In the genomic region with DNA sequence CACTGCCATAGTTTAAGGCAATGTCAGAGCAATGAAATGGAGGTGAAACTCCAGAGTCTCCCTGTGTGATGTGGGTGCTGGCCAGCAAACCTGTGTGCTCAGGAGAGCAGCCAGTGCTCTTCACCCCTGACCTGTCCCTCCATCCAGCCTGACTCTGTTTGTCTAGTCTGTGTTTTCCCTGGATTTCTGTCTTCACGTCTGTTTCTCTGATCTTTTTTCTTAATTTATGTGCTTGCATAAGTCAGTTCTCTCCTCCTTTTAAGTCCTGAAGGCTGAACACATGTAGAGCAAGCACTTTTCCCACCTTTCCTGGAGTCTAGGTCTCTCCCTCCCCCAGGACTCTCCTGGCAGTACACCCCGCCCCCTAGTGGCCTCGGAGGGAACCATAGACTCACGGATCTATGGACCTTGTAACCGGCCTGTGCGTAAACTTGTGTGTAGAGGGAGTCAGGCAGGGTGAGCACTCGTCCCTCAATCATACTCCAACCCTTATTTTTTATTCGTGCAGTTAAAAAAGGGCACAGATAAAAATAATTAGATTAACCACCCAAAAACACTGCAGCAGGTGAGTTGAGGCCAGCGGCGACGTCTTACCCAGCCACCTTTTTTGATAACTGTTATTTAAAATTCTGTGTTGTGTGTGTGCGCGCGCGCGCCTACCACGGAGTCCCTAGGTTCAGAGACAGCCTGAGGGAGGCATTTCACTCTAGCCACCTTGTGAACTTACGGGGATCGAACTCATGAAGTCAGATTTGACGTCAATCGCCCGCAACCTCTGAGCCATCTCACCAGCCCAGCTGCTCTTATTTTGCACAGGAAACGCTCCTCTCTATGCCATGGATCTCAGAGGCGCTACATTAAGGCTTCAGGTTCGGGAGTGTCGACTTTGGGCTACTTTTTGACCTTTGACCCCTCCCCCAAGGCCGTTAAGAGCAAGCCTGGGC, we compare ENCODE assay signal across 8 mouse cellular contexts. TPM values are rescaled to one million over a fixed set of nuclear protein-coding genes. Genes with fewer than 3 reads are reported as not detected.
DNase-seq lines count a peak whose midpoint lies in the region; ATAC-seq and TF ChIP-seq lines count a peak whose summit lies in the region.

No protein-coding gene starts in this region.

- peaks cover 15% of the 10 kb centered on the region for H3K4me1 ChIP-seq in embryonic facial prominence, embryonic 14.5 days (ENCODE audit: control insufficient read depth, insufficient read depth, low read length)
- H3K4me1 ChIP-seq in kidney, embryonic 14.5 days (ENCODE audit: control insufficient read depth, insufficient read depth, low read length): peaks cover 22% of the 10 kb centered on the region
- peaks cover 21% of the 10 kb centered on the region for H3K4me1 ChIP-seq in liver, adult 2 months (ENCODE audit: control insufficient read depth, insufficient read depth, low read length)

- peak overlapping the region; percentile 50 for H3K9ac ChIP-seq in embryonic facial prominence, embryonic 14.5 days (ENCODE audit: low read depth, low read length)
- peak overlapping the region; percentile 54 for H3K9ac ChIP-seq in kidney, embryonic 14.5 days (ENCODE audit: low read depth, low read length)
- peak overlapping the region; percentile 68 for H3K9ac ChIP-seq in liver, adult 2 months (ENCODE audit: low read depth, low read length)

- H3K79me2 ChIP-seq in liver, adult 2 months (ENCODE audit: control insufficient read depth, insufficient read depth, low read length): peaks cover 35% of the 10 kb centered on the region

- peak; percentile 97 for DNase-seq in 3T3-L1 (ENCODE audit: low read depth, low spot score)
- DNase-seq in adrenal gland, postnatal 4 days (ENCODE audit: low spot score in 2 of 2): peak; percentile 86 to 95
- peak; percentile 96 for DNase-seq in embryonic facial prominence, embryonic 14.5 days (ENCODE audit: low spot score)
- peak; percentile 89 to 92 for DNase-seq in heart, adult 9 months (ENCODE audit: low spot score in 2 of 2)
- DNase-seq in liver, adult 2 months (ENCODE audit: extremely low read depth, low read depth, low spot score): peak; percentile 92
- peak; percentile 87 to 92 for DNase-seq in spleen, postnatal 36 days (ENCODE audit: low spot score in 2 of 2)

- no peaks in the 10 kb centered on the region for H3K27me3 ChIP-seq in embryonic facial prominence, embryonic 14.5 days (replicated peaks; ENCODE audit: control insufficient read depth, insufficient read depth, low read length)
- H3K27me3 ChIP-seq in kidney, embryonic 14.5 days (ENCODE audit: control insufficient read depth, insufficient read depth, low read length): no peaks in the 10 kb centered on the region
- H3K27me3 ChIP-seq in liver, adult 2 months (ENCODE audit: control insufficient read depth, insufficient read depth, low read length): no peaks in the 10 kb centered on the region

- H3K4me2 ChIP-seq in embryonic facial prominence, embryonic 14.5 days (ENCODE audit: low read depth, low read length): peak overlapping the region; percentile 54
- peak overlapping the region; percentile 45 for H3K4me2 ChIP-seq in kidney, embryonic 14.5 days (replicated peaks; ENCODE audit: low read depth, low read length)

- TF ChIP-seq CTCF in liver, adult 2 months (IDR thresholded peaks at IDR 0.05; ENCODE audit: low read depth, low read length): peak; percentile 96

- no peaks in the 10 kb centered on the region for H3K9me3 ChIP-seq in embryonic facial prominence, embryonic 14.5 days (ENCODE audit: control insufficient read depth, low read length)
- no peaks in the 10 kb centered on the region for H3K9me3 ChIP-seq in kidney, embryonic 14.5 days (ENCODE audit: control insufficient read depth, low read length)

- 4% methylated on average over 27 of the region's 27 CpGs for WGBS in embryonic facial prominence, embryonic 14.5 days
- WGBS in kidney, embryonic 14.5 days: 2% methylated on average over 27 of the region's 27 CpGs
- WGBS in liver, adult 2 months: 2% methylated on average over 27 of the region's 27 CpGs

- peak overlapping the region; percentile 99 for H3K4me3 ChIP-seq in embryonic facial prominence, embryonic 14.5 days (ENCODE audit: low read depth, low read length)
- H3K4me3 ChIP-seq in kidney, embryonic 14.5 days (ENCODE audit: low read length): peak overlapping the region; percentile 93
- peak overlapping the region; percentile 52 for H3K4me3 ChIP-seq in liver, adult 2 months (ENCODE audit: insufficient read depth, low read depth, low read length)

- ATAC-seq in embryonic facial prominence, embryonic 14.5 days (ENCODE audit: low read depth): peak; percentile 47
- ATAC-seq in kidney, embryonic 14.5 days (ENCODE audit: low FRiP score, low TSS enrichment): peak; percentile 63
- ATAC-seq in monocyte, adult 5-6 weeks (replicated peaks; ENCODE audit: insufficient number of reproducible peaks, low FRiP score, low TSS enrichment, poor library complexity, severe bottlenecking): peak; percentile 49

- H3K27ac ChIP-seq in embryonic facial prominence, embryonic 14.5 days (replicated peaks; ENCODE audit: low read depth, low read length): peak overlapping the region; percentile 83
- peak overlapping the region; percentile 86 for H3K27ac ChIP-seq in kidney, embryonic 14.5 days (ENCODE audit: low read depth, low read length)
- peak overlapping the region; percentile 93 for H3K27ac ChIP-seq in liver, adult 2 months (replicated peaks; ENCODE audit: insufficient read depth, low read depth, low read length)

- H3K36me3 ChIP-seq in embryonic facial prominence, embryonic 14.5 days (ENCODE audit: control insufficient read depth, insufficient read depth, low read length): peaks cover 12% of the 10 kb centered on the region; the same call in 1 of the 2 replicates
- peaks cover 11% of the 10 kb centered on the region for H3K36me3 ChIP-seq in kidney, embryonic 14.5 days (ENCODE audit: control insufficient read depth, insufficient read depth, low read length)
- H3K36me3 ChIP-seq in liver, adult 2 months (ENCODE audit: control insufficient read depth, insufficient read depth, low read length): no peaks in the 10 kb centered on the region

- TF ChIP-seq POLR2A in liver, adult 2 months (IDR thresholded peaks at IDR 0.05; ENCODE audit: extremely low read depth, insufficient read depth, low read length): no peak

RNA-seq across cellular contexts. Expression of a gene that starts 1.0 kb away (rescaled TPM):
- total RNA-seq in adrenal gland, postnatal 4 days (2021): 100 to 1,000 TPM; 130 to 139 TPM
- 32.6 and 32.7 TPM in 2 replicates for polyA plus RNA-seq in embryonic facial prominence, embryonic 14.5 days (2014; fragmentation: Nextera tagmentation; extraction: Ambion mirVana)
- 26.6 and 42.0 TPM in 2 replicates for polyA plus RNA-seq in kidney, embryonic 14.5 days (2014; fragmentation: Nextera tagmentation; extraction: Ambion mirVana)
- total RNA-seq in liver, adult 2 months (2014; rRNA removed): 71.5 and 75.0 TPM in 2 replicates
- 96.8 and 110 TPM in 2 replicates for polyA plus RNA-seq in liver, adult 2 months (2012; rRNA removed)
- total RNA-seq in monocyte, adult 5-6 weeks (2017): 155 to 177 TPM (median 155 TPM) in 3 replicates

RNA-seq across cellular contexts. Expression of a gene that starts 9.2 kb away (rescaled TPM):
- 10 to 100 TPM; 51.7 to 53.2 TPM for total RNA-seq in adrenal gland, postnatal 4 days (2021)
- 12.8 and 14.1 TPM in 2 replicates for polyA plus RNA-seq in embryonic facial prominence, embryonic 14.5 days (2014; fragmentation: Nextera tagmentation; extraction: Ambion mirVana)
- 10.6 and 14.8 TPM in 2 replicates for polyA plus RNA-seq in kidney, embryonic 14.5 days (2014; fragmentation: Nextera tagmentation; extraction: Ambion mirVana)
- 8.9 and 11.8 TPM in 2 replicates for total RNA-seq in liver, adult 2 months (2014; rRNA removed)
- 19.2 and 25.9 TPM in 2 replicates for polyA plus RNA-seq in liver, adult 2 months (2012; rRNA removed)
- total RNA-seq in monocyte, adult 5-6 weeks (2017): 50.6 to 75.0 TPM (median 51.9 TPM) in 3 replicates

RNA-seq across cellular contexts. Expression of a gene that starts 23.8 kb away (rescaled TPM):
- total RNA-seq in adrenal gland, postnatal 4 days (2021): 100 to 1,000 TPM; 401 to 425 TPM
- polyA plus RNA-seq in embryonic facial prominence, embryonic 14.5 days (2014; fragmentation: Nextera tagmentation; extraction: Ambion mirVana): 474 and 475 TPM in 2 replicates
- 519 and 582 TPM in 2 replicates for polyA plus RNA-seq in kidney, embryonic 14.5 days (2014; fragmentation: Nextera tagmentation; extraction: Ambion mirVana)
- total RNA-seq in liver, adult 2 months (2014; rRNA removed): 144 and 218 TPM in 2 replicates
- polyA plus RNA-seq in liver, adult 2 months (2012; rRNA removed): 1,387 and 1,558 TPM in 2 replicates
- total RNA-seq in monocyte, adult 5-6 weeks (2017): 26.1 to 49.8 TPM (median 29.5 TPM) in 3 replicates

RNA-seq across cellular contexts. Expression of a gene that starts 26.0 kb away (rescaled TPM):
- total RNA-seq in adrenal gland, postnatal 4 days (2021): 10 to 100 TPM; 49.1 to 72.7 TPM
- polyA plus RNA-seq in embryonic facial prominence, embryonic 14.5 days (2014; fragmentation: Nextera tagmentation; extraction: Ambion mirVana): 7.3 and 9.0 TPM in 2 replicates
- polyA plus RNA-seq in kidney, embryonic 14.5 days (2014; fragmentation: Nextera tagmentation; extraction: Ambion mirVana): 8.1 and 8.4 TPM in 2 replicates
- 0.47 and 0.55 TPM in 2 replicates for total RNA-seq in liver, adult 2 months (2014; rRNA removed)
- polyA plus RNA-seq in liver, adult 2 months (2012; rRNA removed): 1.2 TPM in 2 replicates
- 0.29 to 5.8 TPM (median 4.1 TPM) in 3 replicates for total RNA-seq in monocyte, adult 5-6 weeks (2017)

RNA-seq across cellular contexts. Expression of a gene that starts 33.5 kb away (rescaled TPM):
- 100 to 1,000 TPM; 113 to 124 TPM for total RNA-seq in adrenal gland, postnatal 4 days (2021)
- polyA plus RNA-seq in embryonic facial prominence, embryonic 14.5 days (2014; fragmentation: Nextera tagmentation; extraction: Ambion mirVana): 34.2 and 37.0 TPM in 2 replicates
- polyA plus RNA-seq in kidney, embryonic 14.5 days (2014; fragmentation: Nextera tagmentation; extraction: Ambion mirVana): 42.3 and 46.2 TPM in 2 replicates
- total RNA-seq in liver, adult 2 months (2014; rRNA removed): 6.9 and 11.6 TPM in 2 replicates
- polyA plus RNA-seq in liver, adult 2 months (2012; rRNA removed): 27.4 and 38.8 TPM in 2 replicates
- 27.3 to 65.5 TPM (median 29.9 TPM) in 3 replicates for total RNA-seq in monocyte, adult 5-6 weeks (2017)

Comparison
In these comparisons a context has a peak if more than half of its experiments do, and no peak if none do; other contexts are left out.
1. Peak in every context shown above with its lines: DNase-seq, ATAC-seq, H3K4me3 ChIP-seq and H3K27ac ChIP-seq.